Mouse (Mus musculus) left cerebral cortex, adult 18-20 months (tissue): Measurements from ENCODE around the gene Slc39a3. TPM values are rescaled to one million over a fixed set of nuclear protein-coding genes. Genes with fewer than 3 reads are reported as not detected.
"Not testable (repeated sequence)": the region's sequence is repeated elsewhere in the genome, so short reads cannot be mapped to it uniquely, and the experiment has no call there.

Experiments
- DNase-seq, 2 experiments: peaks; one replicate each; pipeline ENCODE4 v3.0.0; 2021 to 2022; ENCODE audit warnings: low spot score in 2 of 2, mixed read lengths in 1 of 2
- long read RNA-seq, 2 experiments: library from polyadenylated mRNA; stranded (forward); transcript quantifications; one replicate each; pipeline ENCODE4 v2.0.0; 2021
- total RNA-seq, 2 experiments: library from RNA; stranded (reverse); gene quantifications; 2 replicates each; pipeline ENCODE4 v1.2.3; 2021

Slc39a3 gene
- total RNA-seq, result 10 to 100 TPM; 56.9 to 60.1 TPM
- long read RNA-seq, experiment 1, transcript Slc39a3-201 (4 exons, 3,680 nt), result minor isoform, 36 of 118 reads
- long read RNA-seq, experiment 1, transcript Slc39a3-205 (2 exons, 3,461 nt), result minor isoform, 5 of 118 reads
- long read RNA-seq, experiment 1, transcript Slc39a3-202 (4 exons, 3,796 nt), result major isoform, 54 of 118 reads
- long read RNA-seq, experiment 1, partial matches to known transcripts, result 1 of 118 reads
- long read RNA-seq, experiment 1, other reads (novel, unspliced or antisense), result 22 of 118 reads
- long read RNA-seq, experiment 2, transcript Slc39a3-202 (4 exons, 3,796 nt), result major isoform, 58 of 84 reads
- long read RNA-seq, experiment 2, transcript Slc39a3-201 (4 exons, 3,680 nt), result minor isoform, 10 of 84 reads
- long read RNA-seq, experiment 2, partial matches to known transcripts, result 0 of 84 reads
- long read RNA-seq, experiment 2, other reads (novel, unspliced or antisense), result 14 of 84 reads

- DNase-seq, result peak; percentile 99
These were observed at the start of gene Slc39a3 for GRCm38 (mm10) chr10:81036988-81037580. Gene Slc39a3, minus strand, starts transcription at chr10:81037426.

GRCm38 (mm10) chr10:81087021-81087420, 49.8 kb upstream of the Slc39a3 start:
- DNase-seq, result no peak

- peak; percentile 65 to 74 for DNase-seq
These were observed 45.1 kb upstream of the Slc39a3 start for GRCm38 (mm10) chr10:81082168-81082960.

GRCm38 (mm10) chr10:81080008-81080655, 42.9 kb upstream of the Slc39a3 start:
- no peak for DNase-seq

GRCm38 (mm10) chr10:81077916-81078315, 40.7 kb upstream of the Slc39a3 start:
- DNase-seq, result no peak

- DNase-seq, result no peak
These were observed 39.1 kb upstream of the Slc39a3 start for GRCm38 (mm10) chr10:81076356-81076755.

GRCm38 (mm10) chr10:81075734-81076133, 38.5 kb upstream of the Slc39a3 start:
- DNase-seq, result no peak

GRCm38 (mm10) chr10:81073464-81073863, 36.2 kb upstream of the Slc39a3 start:
- no peak for DNase-seq

- no peak for DNase-seq
These were observed 35.1 kb upstream of the Slc39a3 start for GRCm38 (mm10) chr10:81072290-81072689.

GRCm38 (mm10) chr10:81069836-81070235, 32.6 kb upstream of the Slc39a3 start, which contains the start of gene Thop1:
Gene Thop1, plus strand, starts transcription at chr10:81070035.
- DNase-seq, result peak; percentile 97 to 98

GRCm38 (mm10) chr10:81068706-81069105, 31.5 kb upstream of the Slc39a3 start:
- DNase-seq, result no peak

- DNase-seq, result not testable (repeated sequence)
These were observed 27.3 kb upstream of the Slc39a3 start for GRCm38 (mm10) chr10:81064519-81064918.

- DNase-seq, result no peak
These were observed 25.5 kb upstream of the Slc39a3 start for GRCm38 (mm10) chr10:81062710-81063109.

- peak; percentile 99 for DNase-seq
These were observed 22.6 kb upstream of the Slc39a3 start, which contains the start of gene Sgta for GRCm38 (mm10) chr10:81059603-81060543. Gene Sgta, minus strand, starts transcription at chr10:81060181.

- DNase-seq, result no peak
These were observed 21.7 kb upstream of the Slc39a3 start for GRCm38 (mm10) chr10:81058896-81059295.

GRCm38 (mm10) chr10:81057406-81058130, 20.3 kb upstream of the Slc39a3 start:
- DNase-seq, result no peak

GRCm38 (mm10) chr10:81055802-81056340, 18.6 kb upstream of the Slc39a3 start:
- not testable (repeated sequence) for DNase-seq

GRCm38 (mm10) chr10:81055169-81055568, 17.9 kb upstream of the Slc39a3 start:
- no peak for DNase-seq

GRCm38 (mm10) chr10:81052577-81052976, 15.4 kb upstream of the Slc39a3 start:
- no peak for DNase-seq
